Mouse (Mus musculus) forebrain, embryonic 12.5 days (tissue): ENCODE measurements around the gene Pxmp2. TPM values are rescaled to one million over a fixed set of nuclear protein-coding genes. Genes with fewer than 3 reads are reported as not detected.

ENCODE experiments used
- ATAC-seq: fragments of 200-750 bp; cut with Nextera tagmentation; 2 replicates; pipeline ENCODE4 v1.8.0; 2017; ENCODE audit warnings: moderate TSS enrichment; ENCODE audit not compliant: low FRiP score
- H3K27ac ChIP-seq: fragments of 300-500 bp; sonication (generic); 2 replicates; pipeline ENCODE4 v1.5.1; 2016; ENCODE audit warnings: mild to moderate bottlenecking
- H3K27me3 ChIP-seq: fragments of 300-500 bp; sonication (generic); 2 replicates; pipeline ENCODE4 v1.6.1; 2016; ENCODE audit warnings: mild to moderate bottlenecking
- H3K36me3 ChIP-seq: fragments of 300-500 bp; sonication (generic); replicated peaks from 2 replicates; pipeline ENCODE4 v1.6.1; 2016; ENCODE audit warnings: mild to moderate bottlenecking
- H3K4me1 ChIP-seq: fragments of 300-500 bp; sonication (generic); 2 replicates; pipeline ENCODE4 v1.6.1; 2016
- H3K4me2 ChIP-seq: fragments of 300-500 bp; sonication (generic); 2 replicates; pipeline ENCODE4 v1.6.1; 2016; ENCODE audit warnings: mild to moderate bottlenecking, moderate library complexity
- H3K4me3 ChIP-seq: fragments of 300-500 bp; sonication (generic); replicated peaks from 2 replicates; pipeline ENCODE4 v1.5.1; 2016; ENCODE audit warnings: mild to moderate bottlenecking
- H3K9ac ChIP-seq: fragments of 300-500 bp; sonication (generic); 2 replicates; pipeline ENCODE4 v1.6.1; 2016; ENCODE audit warnings: mild to moderate bottlenecking
- H3K9me3 ChIP-seq: fragments of 300-500 bp; sonication (generic); 2 replicates; pipeline ENCODE4 v1.6.1; 2016
- WGBS: fragments of 180-500 bp; shearing (Covaris S2); methylation state at CpG from one replicate; pipeline ENCODE4 v1.1.7; 2016; 5-methylcytosine and 5-hydroxymethylcytosine counted together
- polyA plus RNA-seq: library from polyadenylated mRNA; unstranded; fragments of >200 nt; fragmentation: Nextera tagmentation; extraction: Ambion mirVana; gene quantifications from 2 replicates; pipeline ENCODE4 v1.2.1, GENCODE M21; 2016

Gene Pxmp2
- polyA plus RNA-seq, 1 experiment from 2014 or later, result 10.4 TPM

DNA sequence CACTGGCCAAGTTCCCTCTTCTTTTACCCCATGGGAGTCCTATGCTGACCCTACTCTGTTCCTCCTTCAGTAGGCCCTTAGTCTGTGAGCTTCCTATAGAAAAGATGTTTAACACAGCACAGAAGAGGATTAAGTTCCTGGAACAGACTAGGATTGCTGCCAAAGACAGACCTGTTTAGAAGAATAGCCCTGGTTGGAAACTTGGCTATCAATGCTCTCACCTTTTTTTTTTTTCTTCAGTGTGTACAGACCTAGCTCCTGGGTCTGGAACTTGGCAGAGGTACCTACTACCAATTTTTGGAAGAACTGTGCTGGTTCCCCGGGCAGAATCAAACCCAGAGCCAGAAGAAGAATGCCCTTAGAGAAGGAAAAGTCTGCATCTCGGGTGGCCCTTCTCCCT, 9.6 kb downstream of the Pxmp2 start:
- H3K4me1 ChIP-seq, result no peaks in the 10 kb centered on the region
- H3K9ac ChIP-seq, result no peak overlapping the region
- H3K4me2 ChIP-seq, result no peak overlapping the region
- H3K4me3 ChIP-seq, result no peak overlapping the region
- ATAC-seq, result no peak
- H3K9me3 ChIP-seq, result no peaks in the 10 kb centered on the region
- 86% methylated on average over 2 of the region's 2 CpGs for WGBS
- H3K27me3 ChIP-seq, result no peaks in the 10 kb centered on the region
- no peaks in the 10 kb centered on the region for H3K36me3 ChIP-seq
- no peak overlapping the region for H3K27ac ChIP-seq

- Histone ChIP-seq H3K27me3 (no peaks in the 10 kb centered on the region), H3K27ac (no peak overlapping the region), H3K4me3 (no peak overlapping the region), H3K36me3 (no peaks in the 10 kb centered on the region), H3K4me1 (no peaks in the 10 kb centered on the region), H3K4me2 (no peak overlapping the region), H3K9me3 (no peaks in the 10 kb centered on the region), H3K9ac (no peak overlapping the region)
- 68% methylated on average over 2 of the region's 2 CpGs for WGBS
- ATAC-seq, result no peak
These were observed 11.1 kb downstream of the Pxmp2 start for GRCm38 (mm10) chr5:110274846-110275245.

DNA sequence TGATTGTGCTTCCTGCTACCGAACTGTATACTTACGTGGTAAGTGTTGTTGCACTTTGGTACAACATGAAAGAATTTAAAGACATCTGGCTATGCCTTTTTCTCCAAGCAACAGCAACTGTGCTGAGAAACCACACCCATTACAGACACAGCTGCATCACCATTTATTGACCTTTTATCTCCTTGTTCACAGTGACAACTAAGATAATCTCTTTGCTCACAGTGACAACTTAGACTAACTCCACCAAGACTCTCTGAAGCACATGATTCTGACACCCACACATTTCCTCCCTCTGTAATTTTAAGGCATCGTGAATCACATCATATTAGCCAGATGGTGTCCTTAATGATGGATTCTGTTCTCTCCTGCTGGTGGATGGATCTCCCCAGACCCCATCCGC, 11.8 kb downstream of the Pxmp2 start:
- Histone ChIP-seq H3K27me3 (no peaks in the 10 kb centered on the region), H3K4me1 (peaks cover under 1% of the 10 kb centered on the region; the same call in 1 of the 2 replicates), H3K27ac (no peak overlapping the region), H3K9me3 (no peaks in the 10 kb centered on the region), H3K4me2 (no peak overlapping the region), H3K4me3 (no peak overlapping the region), H3K9ac (no peak overlapping the region), H3K36me3 (no peaks in the 10 kb centered on the region)
- WGBS, result 84% methylated on average over 4 of the region's 4 CpGs
- ATAC-seq, result no peak

DNA sequence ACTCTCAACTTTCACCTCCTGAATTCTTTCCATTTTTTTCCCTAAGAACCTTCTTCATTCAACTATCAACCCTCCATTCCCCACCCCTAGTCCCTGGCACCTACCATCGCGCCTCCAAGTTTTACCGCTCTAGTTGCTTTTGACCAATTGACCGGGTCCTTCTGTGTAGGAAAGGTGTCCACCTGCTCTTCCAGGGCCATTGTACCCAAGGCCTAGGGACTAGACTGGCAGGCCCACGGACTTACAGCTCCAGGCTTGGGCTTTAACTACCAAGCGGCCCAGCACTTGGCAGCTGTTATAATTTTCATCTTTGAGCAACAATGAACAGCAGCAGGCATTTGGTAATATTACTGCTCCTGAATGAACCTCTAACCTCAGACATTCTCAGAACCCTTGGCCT, 15.7 kb downstream of the Pxmp2 start:
- 90% methylated on average over 6 of the region's 6 CpGs for WGBS
- H3K4me2 ChIP-seq, result no peak overlapping the region; the same call in 1 of the 2 replicates
- peaks cover 9% of the 10 kb centered on the region for H3K4me1 ChIP-seq
- H3K36me3 ChIP-seq, result peaks cover 23% of the 10 kb centered on the region
- no peak overlapping the region for H3K4me3 ChIP-seq
- no peaks in the 10 kb centered on the region for H3K9me3 ChIP-seq
- H3K9ac ChIP-seq, result no peak overlapping the region
- ATAC-seq, result peak; percentile 31; the same call in 1 of the 2 replicates
- no peak overlapping the region for H3K27ac ChIP-seq
- no peaks in the 10 kb centered on the region for H3K27me3 ChIP-seq

- peak; percentile 86 for ATAC-seq
- Histone ChIP-seq H3K27ac (peak within 1 kb of the TSS; percentile 74), H3K9ac (peak within 1 kb of the TSS; percentile 90), H3K4me2 (peak within 1 kb of the TSS; percentile 96), H3K4me3 (peak within 1 kb of the TSS; percentile 97), H3K4me1 (peaks cover 9% of the 10 kb centered on the region), H3K9me3 (no peaks in the 10 kb centered on the region), H3K36me3 (peaks cover 31% of the 10 kb centered on the region), H3K27me3 (no peaks in the 10 kb centered on the region)
- WGBS, result under 1% methylated on average over 59 of the region's 66 CpGs
These were observed 16.6 kb downstream of the Pxmp2 start, which contains the start of gene Pgam5 for GRCm38 (mm10) chr5:110269141-110270101. TSS of gene Pgam5 (minus strand) at chr5:110269913.

DNA sequence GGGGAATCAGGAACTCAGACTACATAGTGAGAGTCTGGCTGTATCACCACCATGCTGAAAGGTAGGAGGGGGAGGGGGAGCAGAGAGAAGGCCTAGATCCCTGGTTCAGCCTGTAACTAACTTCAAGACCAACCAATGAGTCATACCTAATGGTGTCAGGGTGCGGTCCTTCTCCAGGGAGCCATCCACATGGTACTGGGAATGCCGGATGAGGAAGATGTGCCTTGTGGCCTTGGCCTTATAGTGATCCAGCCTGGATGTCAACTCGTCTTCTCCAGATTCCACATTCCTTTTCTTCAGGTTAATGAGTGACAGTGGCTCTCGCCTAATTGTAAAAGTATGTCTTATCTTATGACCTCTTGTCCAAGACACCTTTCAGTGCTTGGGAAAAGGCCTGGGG, 19.0 kb downstream of the Pxmp2 start:
- H3K4me3 ChIP-seq, result no peak overlapping the region
- no peak overlapping the region for H3K9ac ChIP-seq
- no peak overlapping the region for H3K27ac ChIP-seq
- H3K4me1 ChIP-seq, result peaks cover 9% of the 10 kb centered on the region
- WGBS, result 94% methylated on average over 4 of the region's 4 CpGs
- no peak for ATAC-seq
- no peak overlapping the region for H3K4me2 ChIP-seq
- no peaks in the 10 kb centered on the region for H3K27me3 ChIP-seq
- no peaks in the 10 kb centered on the region for H3K9me3 ChIP-seq
- H3K36me3 ChIP-seq, result peaks cover 45% of the 10 kb centered on the region

DNA sequence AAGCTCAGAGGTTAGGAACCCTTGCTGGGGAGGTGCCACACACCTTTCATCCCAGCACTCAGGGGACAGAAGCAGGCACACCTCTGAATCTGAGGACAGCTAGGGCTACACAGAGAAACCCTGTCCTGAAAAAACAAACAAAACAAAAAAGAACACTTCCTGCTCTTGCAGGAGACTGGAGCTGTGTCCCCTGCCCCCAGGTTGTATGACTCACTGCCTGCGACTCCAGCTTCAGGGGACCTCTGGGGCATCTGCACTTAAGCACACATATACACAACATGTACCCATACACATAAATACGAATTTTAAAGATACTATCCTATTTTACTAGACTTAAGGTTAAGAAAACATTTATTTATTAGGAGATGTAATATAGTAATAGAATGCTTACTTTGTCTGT, 41.9 kb downstream of the Pxmp2 start:
- no peaks in the 10 kb centered on the region for H3K9me3 ChIP-seq
- 81% methylated on average over 2 of the region's 2 CpGs for WGBS
- H3K27me3 ChIP-seq, result no peaks in the 10 kb centered on the region

DNA sequence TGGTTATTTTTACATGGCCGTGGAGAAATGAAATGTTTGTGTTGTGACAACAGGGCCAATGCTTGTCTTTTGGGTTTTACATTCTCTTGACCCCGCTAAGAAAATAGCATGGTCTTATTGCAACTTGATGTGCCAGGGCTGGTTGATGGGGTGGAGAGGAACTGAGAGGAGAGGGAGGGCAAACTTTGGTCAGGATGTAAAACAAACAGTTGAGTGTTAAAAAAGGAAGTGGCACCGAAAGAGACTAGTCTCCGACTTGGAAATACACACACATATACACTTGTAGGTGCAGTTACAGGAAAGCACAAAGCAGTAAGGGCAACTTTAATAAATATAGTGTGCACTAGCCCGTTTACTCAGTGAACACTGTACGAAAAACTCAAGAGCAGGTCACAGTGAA, 53.6 kb downstream of the Pxmp2 start:
- Histone ChIP-seq H3K4me2 (peak overlapping the region; percentile 66), H3K9me3 (no peaks in the 10 kb centered on the region), H3K9ac (no peak overlapping the region), H3K27me3 (no peaks in the 10 kb centered on the region), H3K4me3 (peak overlapping the region; percentile 97; the same call in 1 of the 2 replicates), H3K4me1 (peaks cover 22% of the 10 kb centered on the region), H3K36me3 (peaks cover 27% of the 10 kb centered on the region), H3K27ac (no peak overlapping the region)
- 93% methylated on average over 6 of the region's 6 CpGs for WGBS
- ATAC-seq, result no peak

More for the DNA sequence above, 41.9 kb downstream of the Pxmp2 start:
- no peak for ATAC-seq
- H3K9ac ChIP-seq, result no peak overlapping the region
- no peak overlapping the region for H3K4me3 ChIP-seq
- no peak overlapping the region for H3K27ac ChIP-seq
- H3K36me3 ChIP-seq, result peaks cover 84% of the 10 kb centered on the region
- H3K4me2 ChIP-seq, result no peak overlapping the region
- no peaks in the 10 kb centered on the region for H3K4me1 ChIP-seq

GRCm38 (mm10) chr5:110231638-110232037, 54.3 kb downstream of the Pxmp2 start:
- H3K9ac ChIP-seq, result peak overlapping the region; percentile 95
- peaks cover 22% of the 10 kb centered on the region for H3K4me1 ChIP-seq
- peak overlapping the region; percentile 66 for H3K4me2 ChIP-seq
- H3K36me3 ChIP-seq, result peaks cover 20% of the 10 kb centered on the region
- H3K27ac ChIP-seq, result no peak overlapping the region
- no peaks in the 10 kb centered on the region for H3K27me3 ChIP-seq
- WGBS, result 49% methylated on average over 13 of the region's 13 CpGs
- peak overlapping the region; percentile 97 for H3K4me3 ChIP-seq
- no peaks in the 10 kb centered on the region for H3K9me3 ChIP-seq
- ATAC-seq, result no peak

DNA sequence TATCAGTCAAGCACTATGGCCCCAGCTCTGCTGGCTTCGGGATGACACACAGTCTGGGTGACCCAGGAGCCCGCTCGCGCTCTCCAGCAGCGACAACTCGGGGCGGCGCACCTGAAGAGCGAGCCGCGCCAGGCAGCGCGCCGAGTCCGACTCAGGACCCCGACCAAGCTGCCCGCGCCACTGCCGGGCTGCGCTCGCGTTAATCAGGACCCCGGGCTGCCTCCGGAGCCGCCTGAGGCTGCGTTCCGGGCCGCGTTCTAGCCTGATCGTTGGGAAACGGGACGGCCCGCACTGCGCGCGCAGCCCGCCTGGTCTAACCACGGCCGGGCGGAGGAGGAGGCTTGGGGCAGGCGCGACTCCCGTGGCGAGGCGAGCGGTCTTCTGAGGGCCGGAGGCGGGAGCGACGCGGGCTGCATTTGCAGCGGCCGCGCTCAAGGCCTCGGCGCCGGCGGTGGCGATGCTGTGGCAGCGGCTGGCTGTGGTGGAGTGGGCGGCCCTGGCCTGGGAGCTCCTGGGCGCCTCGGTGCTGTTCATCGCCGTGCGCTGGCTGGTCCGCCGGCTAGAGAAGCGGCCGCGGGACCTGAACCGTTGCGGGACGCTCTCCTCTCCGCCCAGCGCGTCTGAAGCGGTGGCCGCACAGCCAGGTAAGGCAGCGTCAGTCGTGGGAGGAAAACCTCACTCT, 55.1 kb downstream of the Pxmp2 start, which contains the start of gene Ankle2:
TSS of gene Ankle2 (plus strand) at position 225 of the 682 bp plus-strand sequence.
- H3K4me3 ChIP-seq, result peak within 1 kb of the TSS; percentile 97
- H3K36me3 ChIP-seq, result peaks cover 13% of the 10 kb centered on the region
- H3K9me3 ChIP-seq, result no peaks in the 10 kb centered on the region
- peak; percentile 96 for ATAC-seq
- H3K4me1 ChIP-seq, result peaks cover 22% of the 10 kb centered on the region
- under 1% methylated on average over 80 of the region's 81 CpGs for WGBS
- H3K4me2 ChIP-seq, result peak within 1 kb of the TSS; percentile 66
- no peaks in the 10 kb centered on the region for H3K27me3 ChIP-seq
- peak within 1 kb of the TSS; percentile 96 for H3K27ac ChIP-seq
- H3K9ac ChIP-seq, result peak within 1 kb of the TSS; percentile 95

- peak overlapping the region; percentile 66 for H3K4me2 ChIP-seq
- H3K9ac ChIP-seq, result peak overlapping the region; percentile 95
- no peak; the same call in 1 of the 2 replicates for ATAC-seq
- WGBS, result 10% methylated on average over 8 of the region's 8 CpGs
- H3K9me3 ChIP-seq, result no peaks in the 10 kb centered on the region
- H3K27ac ChIP-seq, result peak overlapping the region; percentile 96
- H3K36me3 ChIP-seq, result peaks cover 10% of the 10 kb centered on the region
- peaks cover 22% of the 10 kb centered on the region for H3K4me1 ChIP-seq
- H3K4me3 ChIP-seq, result peak overlapping the region; percentile 97
- H3K27me3 ChIP-seq, result no peaks in the 10 kb centered on the region
These were observed 55.6 kb downstream of the Pxmp2 start for GRCm38 (mm10) chr5:110230401-110230779.

DNA sequence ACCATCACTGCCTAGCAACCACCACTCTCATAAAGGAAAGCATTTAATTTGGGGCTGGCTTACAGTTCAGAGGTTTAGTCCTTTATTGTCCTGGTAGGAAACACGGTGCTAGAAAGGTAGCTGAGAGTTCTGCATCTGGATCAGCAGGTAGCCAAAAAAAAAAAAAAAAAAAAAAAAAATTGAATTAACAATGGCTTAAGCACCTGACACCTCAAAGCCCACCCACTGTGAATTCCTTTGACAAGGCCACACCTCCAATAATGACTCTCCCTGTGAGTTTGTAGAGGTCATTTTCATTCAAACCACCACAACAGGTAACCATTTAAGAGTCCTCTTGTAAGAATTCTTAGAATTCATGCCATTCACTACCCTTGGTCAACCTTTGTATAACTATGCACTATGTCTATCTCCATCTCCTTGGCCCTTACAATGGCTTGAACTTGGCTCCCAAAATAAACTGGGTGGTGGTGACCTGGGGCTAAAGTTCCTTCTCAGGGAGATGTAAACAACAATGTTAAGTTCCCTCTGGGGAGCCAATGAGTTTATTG, 58.6 kb downstream of the Pxmp2 start:
- 40% methylated on average over 1 of the region's 1 CpGs for WGBS
- H3K9ac ChIP-seq, result no peak overlapping the region
- no peak for ATAC-seq
- peaks cover 15% of the 10 kb centered on the region for H3K4me1 ChIP-seq
- H3K27me3 ChIP-seq, result no peaks in the 10 kb centered on the region
- peaks cover 14% of the 10 kb centered on the region for H3K36me3 ChIP-seq
- no peak overlapping the region for H3K4me3 ChIP-seq
- no peak overlapping the region for H3K27ac ChIP-seq
- H3K9me3 ChIP-seq, result no peaks in the 10 kb centered on the region
- no peak overlapping the region for H3K4me2 ChIP-seq
